Mouse (Mus musculus) neural tube, embryonic 11.5 days (tissue): ENCODE data around the gene Vps54. TPM values are rescaled to one million over a fixed set of nuclear protein-coding genes. Genes with fewer than 3 reads are reported as not detected.

Source experiments
- ATAC-seq: fragments of 200-750 bp; cut with Nextera tagmentation; 2 replicates; pipeline ENCODE4 v1.8.0; 2017; ENCODE audit warnings: moderate number of reproducible peaks, mild to moderate bottlenecking, moderate TSS enrichment, moderate library complexity; ENCODE audit not compliant: insufficient read depth, low FRiP score, low TSS enrichment
- DNase-seq: peaks from one replicate; pipeline ENCODE4 v3.0.0-alpha.2; 2015; ENCODE audit warnings: low spot score
- H3K27ac ChIP-seq: fragments of 300-500 bp; sonication (generic); 2 replicates; pipeline ENCODE4 v1.5.1; 2014; ENCODE audit warnings: low read depth, mild to moderate bottlenecking, low read length
- H3K27me3 ChIP-seq: fragments of 300-500 bp; sonication (generic); 2 replicates; pipeline ENCODE4 v1.6.1; 2014; ENCODE audit warnings: mild to moderate bottlenecking, low read length, mixed read lengths; ENCODE audit not compliant: control insufficient read depth, insufficient read depth
- H3K36me3 ChIP-seq: fragments of 300-500 bp; sonication (generic); 2 replicates; pipeline ENCODE4 v1.6.1; 2014; ENCODE audit warnings: mild to moderate bottlenecking, low read length, moderate library complexity, mixed read lengths; ENCODE audit not compliant: control insufficient read depth, insufficient read depth
- H3K4me1 ChIP-seq: fragments of 300-500 bp; sonication (generic); 2 replicates; pipeline ENCODE4 v1.6.1; 2014; ENCODE audit warnings: low read length, mixed read lengths; ENCODE audit not compliant: control insufficient read depth, insufficient read depth
- H3K4me2 ChIP-seq: fragments of 300-500 bp; sonication (generic); 2 replicates; pipeline ENCODE4 v1.6.1; 2014; ENCODE audit warnings: low read depth, mild to moderate bottlenecking, moderate library complexity
- H3K4me3 ChIP-seq: fragments of 300-500 bp; sonication (generic); 2 replicates; pipeline ENCODE4 v1.5.1; 2014; ENCODE audit warnings: low read depth, low read length
- H3K9ac ChIP-seq: fragments of 300-500 bp; sonication (generic); 2 replicates; pipeline ENCODE4 v1.6.1; 2014; ENCODE audit warnings: mild to moderate bottlenecking, low read length
- H3K9me3 ChIP-seq: fragments of 300-500 bp; sonication (generic); 2 replicates; pipeline ENCODE4 v1.6.1; 2016; ENCODE audit warnings: low read length; ENCODE audit not compliant: control insufficient read depth
- WGBS: fragments of 180-500 bp; shearing (Covaris S2); extraction: QIAGEN DNeasy Blood & Tissue Kit; methylation state at CpG from one replicate; pipeline ENCODE4 v1.1.7; 2014; 5-methylcytosine and 5-hydroxymethylcytosine counted together
- polyA plus RNA-seq: library from polyadenylated mRNA; unstranded; fragments of >200 nt; fragmentation: Nextera tagmentation; extraction: Ambion mirVana; gene quantifications from 2 replicates; pipeline ENCODE4 v1.2.1, GENCODE M21; 2014

Gene Vps54
- polyA plus RNA-seq, 1 experiment from 2014 or later = 13.2 TPM

- Histone ChIP-seq H3K36me3 (no peaks in the 10 kb centered on the region), H3K4me2 (no peak overlapping the region), H3K9me3 (no peaks in the 10 kb centered on the region), H3K27me3 (no peaks in the 10 kb centered on the region), H3K4me3 (no peak overlapping the region), H3K9ac (no peak overlapping the region), H3K4me1 (no peaks in the 10 kb centered on the region), H3K27ac (no peak overlapping the region)
- WGBS = 89% methylated on average over 2 of the region's 2 CpGs
- ATAC-seq (no peak), DNase-seq (no peak)
These were observed 17.7 kb upstream of the Vps54 start for GRCm38 (mm10) chr11:21221396-21221795.

GRCm38 (mm10) chr11:21222606-21223207 lies 16.4 kb upstream of the Vps54 start:
- H3K27me3 ChIP-seq = no peaks in the 10 kb centered on the region
- no peak overlapping the region for H3K9ac ChIP-seq
- H3K36me3 ChIP-seq = no peaks in the 10 kb centered on the region
- H3K27ac ChIP-seq = no peak overlapping the region
- ATAC-seq (no peak), DNase-seq (no peak)
- H3K4me1 ChIP-seq = no peaks in the 10 kb centered on the region
- no peak overlapping the region for H3K4me3 ChIP-seq
- H3K4me2 ChIP-seq = no peak overlapping the region
- WGBS = 84% methylated on average over 4 of the region's 4 CpGs
- H3K9me3 ChIP-seq = no peaks in the 10 kb centered on the region

GRCm38 (mm10) chr11:21223539-21223938 lies 15.5 kb upstream of the Vps54 start:
- no peak for ATAC-seq

GRCm38 (mm10) chr11:21224041-21224440 lies 15.0 kb upstream of the Vps54 start:
- ATAC-seq (no peak), DNase-seq (no peak)
- Histone ChIP-seq H3K9me3 (no peaks in the 10 kb centered on the region), H3K9ac (no peak overlapping the region), H3K27me3 (no peaks in the 10 kb centered on the region), H3K27ac (no peak overlapping the region), H3K4me1 (no peaks in the 10 kb centered on the region), H3K36me3 (no peaks in the 10 kb centered on the region), H3K4me2 (no peak overlapping the region), H3K4me3 (no peak overlapping the region)
- 84% methylated on average over 6 of the region's 6 CpGs for WGBS

More at GRCm38 (mm10) chr11:21223539-21223938, 15.5 kb upstream of the Vps54 start:
- no peaks in the 10 kb centered on the region for H3K27me3 ChIP-seq
- DNase-seq = no peak
- no peaks in the 10 kb centered on the region for H3K9me3 ChIP-seq
- H3K4me2 ChIP-seq = no peak overlapping the region
- no peak overlapping the region for H3K4me3 ChIP-seq
- H3K9ac ChIP-seq = no peak overlapping the region
- 92% methylated on average over 3 of the region's 3 CpGs for WGBS
- no peak overlapping the region for H3K27ac ChIP-seq
- no peaks in the 10 kb centered on the region for H3K4me1 ChIP-seq
- no peaks in the 10 kb centered on the region for H3K36me3 ChIP-seq

- DNase-seq = no peak
- no peaks in the 10 kb centered on the region for H3K4me1 ChIP-seq
- ATAC-seq = no peak
- H3K27ac ChIP-seq = no peak overlapping the region
- H3K4me3 ChIP-seq = no peak overlapping the region
- no peak overlapping the region for H3K4me2 ChIP-seq
- no peak overlapping the region for H3K9ac ChIP-seq
- H3K36me3 ChIP-seq = no peaks in the 10 kb centered on the region
- H3K9me3 ChIP-seq = no peaks in the 10 kb centered on the region
- no peaks in the 10 kb centered on the region for H3K27me3 ChIP-seq
These were observed 14.6 kb upstream of the Vps54 start for GRCm38 (mm10) chr11:21224446-21224845.

GRCm38 (mm10) chr11:21224983-21225382 lies 14.1 kb upstream of the Vps54 start:
- H3K9me3 ChIP-seq = no peaks in the 10 kb centered on the region
- H3K4me1 ChIP-seq = no peaks in the 10 kb centered on the region
- H3K27me3 ChIP-seq = no peaks in the 10 kb centered on the region
- H3K9ac ChIP-seq = no peak overlapping the region
- no peak for DNase-seq
- no peaks in the 10 kb centered on the region for H3K36me3 ChIP-seq
- H3K4me3 ChIP-seq = no peak overlapping the region
- ATAC-seq = no peak
- H3K4me2 ChIP-seq = no peak overlapping the region
- no peak overlapping the region for H3K27ac ChIP-seq

GRCm38 (mm10) chr11:21235381-21235780 lies 3.7 kb upstream of the Vps54 start:
- Histone ChIP-seq H3K4me1 (no peaks in the 10 kb centered on the region), H3K4me2 (no peak overlapping the region), H3K4me3 (no peak overlapping the region), H3K36me3 (no peaks in the 10 kb centered on the region), H3K27me3 (no peaks in the 10 kb centered on the region), H3K27ac (no peak overlapping the region), H3K9ac (no peak overlapping the region), H3K9me3 (no peaks in the 10 kb centered on the region)
- ATAC-seq (no peak), DNase-seq (no peak)

GRCm38 (mm10) chr11:21235821-21236220 lies 3.3 kb upstream of the Vps54 start:
- H3K9ac ChIP-seq = no peak overlapping the region
- WGBS = 39% methylated on average over 2 of the region's 2 CpGs
- H3K27me3 ChIP-seq = no peaks in the 10 kb centered on the region

GRCm38 (mm10) chr11:21236996-21237395 lies 2.1 kb upstream of the Vps54 start:
- ATAC-seq (no peak), DNase-seq (no peak)
- H3K36me3 ChIP-seq = no peaks in the 10 kb centered on the region
- H3K27me3 ChIP-seq = no peaks in the 10 kb centered on the region
- no peak overlapping the region for H3K4me2 ChIP-seq
- H3K9me3 ChIP-seq = no peaks in the 10 kb centered on the region
- no peak overlapping the region for H3K4me3 ChIP-seq
- H3K4me1 ChIP-seq = 0 out of 2 replicates have a peak, but pooled peaks cover 3% of the 10 kb centered on the region
- H3K27ac ChIP-seq = no peak overlapping the region
- WGBS = 72% methylated on average over 4 of the region's 4 CpGs
- no peak overlapping the region for H3K9ac ChIP-seq

More at GRCm38 (mm10) chr11:21235821-21236220, 3.3 kb upstream of the Vps54 start:
- Histone ChIP-seq H3K9me3 (no peaks in the 10 kb centered on the region), H3K4me2 (no peak overlapping the region), H3K4me1 (no peaks in the 10 kb centered on the region), H3K36me3 (no peaks in the 10 kb centered on the region), H3K4me3 (no peak overlapping the region), H3K27ac (no peak overlapping the region)
- ATAC-seq = no peak
- DNase-seq = no peak
